Mouse (Mus musculus) G1E (cell line): ENCODE data around the gene Dda1. TPM values are rescaled to one million over a fixed set of nuclear protein-coding genes. Genes with fewer than 3 reads are reported as not detected.

ENCODE experiments used
- ATAC-seq: 2 replicates; pipeline ENCODE4 v1.8.0; 2016; ENCODE audit warnings: mild to moderate bottlenecking; ENCODE audit not compliant: insufficient number of reproducible peaks, poor library complexity, low FRiP score, severe bottlenecking; ENCODE audit errors: extremely low read depth
- DNase-seq: peaks from one replicate; pipeline ENCODE4 v3.0.0; 2012; ENCODE audit warnings: low spot score
- H3K27me3 ChIP-seq: 2 replicates; pipeline ENCODE4 v1.6.1; 2012; ENCODE audit warnings: mild to moderate bottlenecking, low read length, inconsistent platforms; ENCODE audit not compliant: insufficient read depth
- H3K36me3 ChIP-seq: replicated peaks from 2 replicates; pipeline ENCODE3; 2012; ENCODE audit warnings: mild to moderate bottlenecking, inconsistent platforms
- H3K4me1 ChIP-seq: 2 replicates; pipeline ENCODE4 v1.6.1; 2012; ENCODE audit warnings: low read depth, low read length, inconsistent platforms, mixed read lengths; ENCODE audit not compliant: insufficient read depth
- H3K4me3 ChIP-seq: 2 replicates; pipeline ENCODE4 v1.5.1; 2012; ENCODE audit warnings: low read depth, mild to moderate bottlenecking, inconsistent platforms, low read length, moderate library complexity, mixed read lengths
- H3K9me3 ChIP-seq: replicated peaks from 2 replicates; pipeline ENCODE4 v1.6.1; 2012; ENCODE audit warnings: inconsistent platforms
- CTCF ChIP-seq: IDR thresholded peaks from 2 replicates; pipeline ENCODE4 v1.5.1; 2012; ENCODE audit warnings: low read depth, low read length, inconsistent platforms, mixed read lengths
- GATA1 ChIP-seq: IDR thresholded peaks from 2 replicates; pipeline ENCODE4 v1.6.1; 2012; ENCODE audit warnings: borderline replicate concordance, low read length, inconsistent platforms, mixed read lengths
- GATA2 ChIP-seq: IDR thresholded peaks from 2 replicates; pipeline ENCODE4 v1.6.1; 2012; ENCODE audit warnings: low read depth, low read length, inconsistent platforms, borderline replicate concordance
- POLR2AphosphoS5 ChIP-seq: IDR thresholded peaks from 2 replicates; pipeline ENCODE4 v1.6.1; 2012; ENCODE audit warnings: low read depth, low read length, inconsistent platforms; ENCODE audit not compliant: insufficient replicate concordance
- TAL1 ChIP-seq: conservative IDR thresholded peaks from 2 replicates; pipeline ENCODE4 v1.6.1; 2012; ENCODE audit warnings: low read depth, low read length, inconsistent platforms, mixed read lengths
- polyA plus RNA-seq: library from polyadenylated mRNA; stranded (reverse); fragments of >175 nt; gene quantifications from 2 replicates; pipeline ENCODE4 v1.2.3, GENCODE M21; 2012
- total RNA-seq, 2 experiments: library from RNA; stranded (forward) in 1 of 2; stranded (reverse) in 1 of 2; fragments of 200-1000 nt in 1 of 2; fragments of >200 nt in 1 of 2; fragmentation: Nextera tagmentation in 1 of 2; gene quantifications; 2 replicates each; pipeline ENCODE4 v1.2.3; 2014 to 2017

Dda1 gene
- total and polyA plus RNA-seq, 3 experiments, result 16.2 to 209 (median 51.9) TPM

- peaks cover 2% of the 10 kb centered on the region for H3K36me3 ChIP-seq
- H3K9me3 ChIP-seq, result no peaks in the 10 kb centered on the region
- ATAC-seq (no peak), DNase-seq (no peak)
- no peak for TF ChIP-seq GATA1
- no peak for TF ChIP-seq GATA2
- no peak for TF ChIP-seq POLR2AphosphoS5
- no peak for TF ChIP-seq CTCF
- no peak for TF ChIP-seq TAL1
- no peak overlapping the region; the same call in 1 of the 2 replicates for H3K4me3 ChIP-seq
- peaks cover 9% of the 10 kb centered on the region for H3K4me1 ChIP-seq
- peaks cover 41% of the 10 kb centered on the region for H3K27me3 ChIP-seq
Measured at GRCm38 (mm10) chr8:71451777-71452176, 17.2 kb upstream of the Dda1 start.

GRCm38 (mm10) chr8:71452669-71453068 lies 16.3 kb upstream of the Dda1 start:
- no peak for ATAC-seq
- no peaks in the 10 kb centered on the region for H3K9me3 ChIP-seq
- no peak for DNase-seq
- peaks cover 18% of the 10 kb centered on the region for H3K4me1 ChIP-seq
- TF ChIP-seq GATA1 (no peak), POLR2AphosphoS5 (no peak), GATA2 (no peak), CTCF (no peak), TAL1 (no peak)
- H3K27me3 ChIP-seq, result peaks cover 36% of the 10 kb centered on the region
- peaks cover 9% of the 10 kb centered on the region for H3K36me3 ChIP-seq
- H3K4me3 ChIP-seq, result no peak overlapping the region

GRCm38 (mm10) chr8:71454668-71455067 lies 14.3 kb upstream of the Dda1 start:
- no peak for ATAC-seq
- no peak for DNase-seq
- Histone ChIP-seq H3K9me3 (no peaks in the 10 kb centered on the region), H3K4me1 (peaks cover 22% of the 10 kb centered on the region), H3K4me3 (no peak overlapping the region), H3K36me3 (peaks cover 24% of the 10 kb centered on the region), H3K27me3 (peaks cover 35% of the 10 kb centered on the region)
- TF ChIP-seq GATA1 (no peak), GATA2 (no peak), CTCF (no peak), POLR2AphosphoS5 (no peak), TAL1 (no peak)

GRCm38 (mm10) chr8:71456906-71457305 lies 12.1 kb upstream of the Dda1 start:
- Histone ChIP-seq H3K4me1 (peaks cover 22% of the 10 kb centered on the region), H3K27me3 (peaks cover 28% of the 10 kb centered on the region), H3K4me3 (no peak overlapping the region; the same call in 1 of the 2 replicates), H3K9me3 (0 out of 2 replicates have a peak, but pooled peaks cover 2% of the 10 kb centered on the region), H3K36me3 (peaks cover 39% of the 10 kb centered on the region)
- no peak for TF ChIP-seq CTCF
- no peak for TF ChIP-seq GATA1
- TF ChIP-seq TAL1, result no peak
- TF ChIP-seq GATA2, result no peak
- TF ChIP-seq POLR2AphosphoS5, result no peak
- ATAC-seq (no peak), DNase-seq (peak; percentile 31)

GRCm38 (mm10) chr8:71457659-71458270 lies 11.2 kb upstream of the Dda1 start:
- Histone ChIP-seq H3K27me3 (peaks cover 20% of the 10 kb centered on the region), H3K4me1 (peaks cover 28% of the 10 kb centered on the region), H3K4me3 (no peak overlapping the region), H3K9me3 (0 out of 2 replicates have a peak, but pooled peaks cover 2% of the 10 kb centered on the region), H3K36me3 (peaks cover 39% of the 10 kb centered on the region)
- DNase-seq (no peak), ATAC-seq (no peak)
- TF ChIP-seq CTCF (no peak), GATA1 (no peak), GATA2 (no peak), TAL1 (no peak), POLR2AphosphoS5 (no peak)

- Histone ChIP-seq H3K4me1 (peaks cover 49% of the 10 kb centered on the region), H3K9me3 (0 out of 2 replicates have a peak, but pooled peaks cover 2% of the 10 kb centered on the region), H3K4me3 (no peak overlapping the region), H3K27me3 (peaks cover 6% of the 10 kb centered on the region; the same call in 1 of the 2 replicates), H3K36me3 (peaks cover 41% of the 10 kb centered on the region)
- DNase-seq (no peak), ATAC-seq (no peak)
- TF ChIP-seq GATA1 (no peak), POLR2AphosphoS5 (no peak), CTCF (no peak), TAL1 (no peak), GATA2 (no peak)
Measured at GRCm38 (mm10) chr8:71460716-71461115, 8.3 kb upstream of the Dda1 start.
